Mouse (Mus musculus) neutrophil, adult 83 days (primary cell): ENCODE data around the gene Obox5. TPM values are rescaled to one million over a fixed set of nuclear protein-coding genes. Genes with fewer than 3 reads are reported as not detected.

Source experiments
- total RNA-seq, 2 experiments: library from RNA; stranded (reverse); gene quantifications; one replicate each; pipeline ENCODE4 v1.2.4; 2023

Gene Obox5
- not detected for total RNA-seq

DNA sequence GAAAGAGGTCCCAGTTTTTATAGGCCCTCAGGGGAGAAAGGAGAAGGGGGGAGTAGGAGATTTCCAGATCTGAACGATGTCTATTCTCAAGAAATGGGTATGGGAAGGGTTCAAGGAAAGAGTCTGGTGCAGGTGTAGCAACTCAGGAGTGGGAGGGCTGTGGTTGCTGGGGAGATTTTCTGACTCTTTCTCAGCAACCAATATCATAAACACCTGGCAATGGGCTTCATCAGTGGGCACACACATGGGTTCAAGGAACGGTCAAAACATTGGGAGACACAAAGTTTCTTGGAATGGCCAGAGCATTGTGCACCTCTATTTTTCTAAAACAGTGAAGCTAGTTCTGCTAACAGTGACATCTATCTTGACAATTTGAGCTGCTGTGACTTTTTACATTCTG is at the start of gene Obox5:
Gene Obox5, plus strand, starts transcription at position 301 of the 400 bp plus-strand sequence.

Other genes with a start within 250 kb of the Obox5 start
- gene Obox3, start 110.2 kb upstream of the Obox5 start, total RNA-seq, result not detected
- not detected for gene Obox6, start 89.5 kb downstream of the Obox5 start, total RNA-seq
- gene Crx, start 129.8 kb downstream of the Obox5 start, total RNA-seq, result not detected
- gene Crxos, start 132.5 kb downstream of the Obox5 start, total RNA-seq, result not detected
- gene Selenow, start 172.3 kb downstream of the Obox5 start, total RNA-seq, result 10 to 100 TPM; 31.4 to 34.4 TPM
- 100 to 1,000 TPM; 141 to 146 TPM for gene Nop53, start 195.9 kb downstream of the Obox5 start, total RNA-seq
- under 1 TPM; 0.24 to 0.53 TPM for gene Ehd2, start 217.4 kb downstream of the Obox5 start, total RNA-seq